Mouse (Mus musculus) granulocyte monocyte progenitor cell, adult 5-6 weeks (primary cell): ENCODE measurements around the gene Fxyd7. TPM values are rescaled to one million over a fixed set of nuclear protein-coding genes. Genes with fewer than 3 reads are reported as not detected.

Source experiments
- ATAC-seq: replicated peaks from 2 replicates; pipeline ENCODE4 v1.8.0; 2016; ENCODE audit warnings: mild to moderate bottlenecking, moderate TSS enrichment, inconsistent platforms; ENCODE audit not compliant: poor library complexity, severe bottlenecking
- total RNA-seq, 2 experiments: library from RNA; stranded (forward) in 1 of 2; stranded (reverse) in 1 of 2; fragments of 200-712, 200-1000 nt in 1 of 2; fragments of >200 nt in 1 of 2; fragmentation: Nextera tagmentation in 1 of 2; gene quantifications; 2 replicates each; pipeline ENCODE4 v1.2.3; 2014 to 2017

The Fxyd7 gene
- total RNA-seq, 2 experiments from 2014 or later = not detected

DNA sequence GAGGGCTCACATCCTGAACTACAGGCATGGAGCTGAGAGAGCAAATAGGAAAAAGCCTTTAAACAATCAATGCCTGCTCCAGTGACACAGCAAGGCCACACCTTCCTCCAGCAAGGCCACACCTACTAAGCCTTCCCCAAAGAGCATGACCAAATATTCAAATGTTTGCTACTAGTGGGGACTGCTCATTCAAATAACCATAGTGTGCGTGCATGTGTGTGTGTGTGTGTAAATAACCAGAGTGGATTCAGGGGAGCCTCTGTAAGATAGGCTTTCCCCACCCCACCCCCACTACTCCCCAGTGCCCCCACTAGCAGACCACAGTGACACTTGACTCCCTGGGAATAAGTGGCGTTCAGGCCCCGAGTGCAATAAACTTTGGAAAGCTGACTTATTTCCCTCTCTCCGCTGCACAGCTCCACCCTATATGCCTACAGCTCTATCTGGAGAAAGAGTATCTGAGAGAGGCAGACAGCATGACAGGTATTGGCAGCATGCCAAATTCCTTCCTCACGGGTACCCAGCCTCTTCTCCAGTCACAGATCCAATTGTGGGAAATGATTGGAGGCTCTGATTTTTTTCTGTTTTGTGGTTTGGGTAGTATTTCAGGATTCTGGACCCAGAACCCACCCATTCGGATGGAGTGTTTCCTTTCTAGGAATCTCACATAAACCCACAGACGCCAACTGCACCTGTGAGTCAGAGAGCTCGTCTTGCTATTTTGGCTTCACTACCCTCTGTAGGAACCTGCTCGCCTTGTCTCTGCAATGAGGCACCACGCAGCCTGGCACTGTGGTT lies 34.0 kb downstream of the Fxyd7 start:
- ATAC-seq = no peak

DNA sequence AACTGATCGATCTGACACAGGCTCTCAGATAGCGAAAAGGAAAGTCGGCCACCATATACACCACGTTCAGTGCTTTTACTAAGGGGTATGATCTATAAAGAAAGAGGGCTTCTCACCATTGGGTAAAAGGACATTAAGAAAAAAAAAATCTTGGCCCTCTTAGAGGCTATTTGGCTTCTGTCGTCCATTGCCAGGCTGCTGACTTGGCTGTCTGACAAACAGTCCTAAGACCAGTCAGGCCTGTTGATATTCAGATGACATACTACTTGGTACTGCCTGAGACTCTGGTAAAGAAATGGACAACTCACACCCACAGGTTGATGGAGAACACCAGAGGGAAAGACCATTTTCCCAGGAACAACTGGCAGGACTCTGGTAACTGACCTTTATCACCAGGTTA lies 38.3 kb downstream of the Fxyd7 start:
- no peak for ATAC-seq

DNA sequence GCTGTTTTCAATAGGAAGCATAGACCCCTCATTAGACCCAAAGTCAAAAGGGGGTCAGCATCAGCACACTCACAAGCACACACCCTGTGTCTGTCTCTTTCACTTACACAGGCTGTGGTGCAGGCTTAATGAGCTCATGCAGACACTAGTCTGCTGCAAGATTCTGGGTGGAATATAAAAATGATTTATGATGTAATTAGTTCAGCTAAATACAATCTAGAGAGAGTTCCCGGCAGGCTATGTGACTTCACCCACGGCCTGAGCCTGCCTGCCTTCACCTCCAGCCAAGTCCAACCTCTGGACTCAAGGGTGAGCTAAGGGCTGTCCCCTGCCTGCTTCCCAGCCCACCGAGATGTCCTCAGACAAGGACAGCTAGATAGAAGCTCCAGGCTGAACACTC lies 42.4 kb downstream of the Fxyd7 start:
- no peak for ATAC-seq

DNA sequence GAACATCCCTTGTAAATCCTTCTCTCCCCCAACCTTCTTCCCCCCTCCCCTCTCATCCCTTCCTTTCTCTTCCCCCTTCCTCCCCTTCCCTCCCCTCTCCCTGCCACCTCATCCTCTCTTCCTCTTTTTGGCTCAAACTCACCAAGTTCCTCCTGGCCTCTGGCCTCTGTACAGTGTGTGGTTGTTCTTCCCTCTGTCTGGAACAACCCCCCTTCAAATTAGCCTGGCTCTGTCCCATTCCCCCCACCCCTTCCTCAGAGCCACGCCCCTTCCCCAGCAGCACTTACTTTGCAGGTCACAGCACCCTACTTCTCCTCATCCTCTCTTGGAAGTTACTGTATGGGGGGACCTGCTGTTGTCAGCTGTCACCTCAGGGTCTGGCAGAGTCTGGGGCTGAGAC lies 43.1 kb downstream of the Fxyd7 start:
- peak; percentile 89 for ATAC-seq

DNA sequence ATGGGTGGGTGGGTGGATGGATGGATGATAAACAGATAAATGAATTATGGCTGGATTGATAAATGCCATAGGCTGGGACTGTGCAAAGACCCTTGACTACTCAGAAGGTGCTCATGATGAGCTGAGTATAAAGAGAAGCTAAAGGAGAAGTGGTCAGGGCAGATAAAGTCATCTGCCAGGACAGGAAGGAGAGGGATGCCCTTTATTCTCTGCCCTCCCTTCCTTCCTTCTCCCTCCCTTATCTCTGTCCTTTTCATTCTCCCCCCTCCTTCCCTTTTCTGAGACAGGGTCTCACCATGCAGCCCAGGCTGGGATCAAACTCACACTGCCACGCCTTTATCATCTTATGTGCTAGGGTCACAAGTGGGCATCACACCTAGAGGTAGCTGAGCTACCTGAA lies 43.5 kb downstream of the Fxyd7 start:
- peak; percentile 59 for ATAC-seq

DNA sequence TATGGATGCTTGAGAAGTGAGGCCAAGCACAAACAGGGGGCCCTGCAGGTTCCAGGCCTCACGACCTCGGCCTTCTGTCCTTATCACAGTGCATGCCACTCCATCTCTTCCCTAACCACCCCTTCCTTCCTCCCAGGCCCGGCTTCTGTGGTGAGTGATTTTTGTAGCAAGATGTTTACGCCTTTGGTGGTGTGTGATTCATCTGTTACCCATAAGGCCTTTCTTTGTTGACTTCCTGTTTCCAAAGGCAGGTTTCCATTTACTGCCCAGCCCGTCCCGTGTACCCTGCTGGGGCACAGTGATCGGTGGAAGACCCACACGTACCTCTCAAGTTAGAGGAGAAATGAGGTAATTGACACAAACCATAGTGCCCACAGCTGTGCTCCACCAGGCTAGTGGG lies 48.6 kb downstream of the Fxyd7 start:
- peak; percentile 89 for ATAC-seq

DNA sequence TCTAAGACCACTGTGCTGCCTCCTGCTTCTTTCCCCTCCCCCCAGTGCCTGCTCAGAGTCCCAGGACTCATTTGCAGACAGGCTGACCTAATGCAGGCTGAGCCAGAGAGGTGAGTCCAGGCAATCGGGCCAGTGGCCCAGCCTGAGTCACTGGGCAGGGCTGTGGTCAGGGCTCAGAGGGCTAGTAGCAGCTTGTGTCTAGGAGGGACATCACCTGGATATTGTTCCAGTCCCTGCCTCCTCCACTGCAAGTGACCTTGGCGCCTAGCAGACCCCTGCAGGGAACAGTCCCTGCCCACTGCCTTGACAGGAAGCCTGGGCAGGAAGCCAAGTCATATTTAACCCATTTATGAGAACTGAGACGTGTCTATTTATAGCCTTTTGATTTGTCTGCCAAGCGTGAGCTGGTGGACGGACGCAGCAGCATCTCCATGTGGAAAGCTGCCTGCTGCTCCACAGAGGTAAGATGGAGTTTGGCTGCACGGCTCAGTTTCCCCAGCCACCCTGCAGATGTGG lies 50.7 kb downstream of the Fxyd7 start:
- peak; percentile 62 for ATAC-seq

DNA sequence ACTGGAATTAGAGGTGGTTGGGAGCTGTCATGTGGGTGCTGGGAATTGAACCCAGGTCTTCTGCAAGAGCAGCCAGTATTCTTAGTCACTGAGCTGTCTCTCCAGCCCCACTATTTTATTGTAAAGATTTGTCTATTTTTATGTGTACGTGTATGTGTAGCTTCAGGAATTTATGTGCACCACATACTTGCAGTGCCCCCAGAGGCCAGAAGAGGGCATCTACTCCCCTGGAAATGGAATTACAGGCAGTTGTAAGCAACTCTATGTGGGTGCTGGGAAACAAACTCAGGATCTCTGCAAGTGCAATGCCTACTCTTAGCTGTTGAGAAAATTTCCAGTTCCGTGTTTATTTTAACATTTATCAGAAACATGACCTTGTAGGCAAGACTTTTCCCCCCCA lies 54.8 kb downstream of the Fxyd7 start:
- ATAC-seq = no peak

DNA sequence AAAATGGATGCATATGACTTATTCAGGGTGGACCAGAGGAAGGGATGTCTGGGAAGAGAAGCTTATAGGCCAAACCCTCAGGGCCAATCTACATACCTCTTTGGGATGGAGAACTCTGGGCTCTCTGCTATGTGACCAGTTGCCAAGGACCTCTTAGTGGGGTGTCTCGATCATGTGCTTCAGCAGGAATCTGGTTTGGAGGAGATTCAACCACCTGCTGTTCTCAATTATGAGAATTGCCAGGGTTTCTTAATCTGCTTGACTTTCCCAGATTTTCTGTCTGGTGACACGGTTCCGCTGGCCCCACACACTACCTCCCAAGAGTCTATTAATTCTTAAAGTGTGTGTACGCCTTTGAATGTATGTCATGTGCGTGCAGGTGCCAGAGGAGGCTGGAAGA lies 57.3 kb downstream of the Fxyd7 start:
- ATAC-seq = no peak

Other genes with a start within 250 kb of the Fxyd7 start
- 6.5 and 17.9 TPM in 2 replicates for gene Ffar2, start 227.7 kb downstream of the Fxyd7 start, total RNA-seq (2014; fragmentation: Nextera tagmentation)
- gene Ffar2, start 227.7 kb downstream of the Fxyd7 start, total RNA-seq (2017) = 23.4 and 26.4 TPM in 2 replicates
- gene Ffar3, start 195.3 kb downstream of the Fxyd7 start, total RNA-seq (2014; fragmentation: Nextera tagmentation) = not detected in 2 replicates
- not detected in 2 replicates for gene Ffar3, start 195.3 kb downstream of the Fxyd7 start, total RNA-seq (2017)
- not detected in 2 replicates for gene Ffar1, start 189.9 kb downstream of the Fxyd7 start, total RNA-seq (2014; fragmentation: Nextera tagmentation)
- not detected in 2 replicates for gene Ffar1, start 189.9 kb downstream of the Fxyd7 start, total RNA-seq (2017)
- not detected in 2 replicates for gene Cd22, start 171.1 kb downstream of the Fxyd7 start, total RNA-seq (2014; fragmentation: Nextera tagmentation)
- gene Cd22, start 171.1 kb downstream of the Fxyd7 start, total RNA-seq (2017) = not detected in 2 replicates
- gene Mag, start 136.6 kb downstream of the Fxyd7 start, total RNA-seq (2014; fragmentation: Nextera tagmentation) = 0.81 TPM in 1 of 2 replicates, not detected in the other
- gene Mag, start 136.6 kb downstream of the Fxyd7 start, total RNA-seq (2017) = 0.46 TPM in 1 of 2 replicates, not detected in the other
- gene Hamp2, start 126.8 kb downstream of the Fxyd7 start, total RNA-seq (2014; fragmentation: Nextera tagmentation) = not detected in 2 replicates
- not detected in 2 replicates for gene Hamp2, start 126.8 kb downstream of the Fxyd7 start, total RNA-seq (2017)
- not detected in 2 replicates for gene Hamp, start 107.4 kb downstream of the Fxyd7 start, total RNA-seq (2014; fragmentation: Nextera tagmentation)
- not detected in 2 replicates for gene Hamp, start 107.4 kb downstream of the Fxyd7 start, total RNA-seq (2017)
- gene Usf2, start 94.7 kb downstream of the Fxyd7 start, total RNA-seq (2014; fragmentation: Nextera tagmentation) = 87.7 and 105 TPM in 2 replicates
- 103 and 128 TPM in 2 replicates for gene Usf2, start 94.7 kb downstream of the Fxyd7 start, total RNA-seq (2017)
- gene Lsr, start 78.0 kb downstream of the Fxyd7 start, total RNA-seq (2014; fragmentation: Nextera tagmentation) = not detected in 2 replicates
- gene Lsr, start 78.0 kb downstream of the Fxyd7 start, total RNA-seq (2017) = 0.10 and 0.22 TPM in 2 replicates
- gene Fam187b, start 77.7 kb downstream of the Fxyd7 start, total RNA-seq (2014; fragmentation: Nextera tagmentation) = not detected in 2 replicates
- not detected in 2 replicates for gene Fam187b, start 77.7 kb downstream of the Fxyd7 start, total RNA-seq (2017)
- 332 and 404 TPM in 2 replicates for gene Fxyd5, start 9.0 kb downstream of the Fxyd7 start, total RNA-seq (2014; fragmentation: Nextera tagmentation)
- 209 and 277 TPM in 2 replicates for gene Fxyd5, start 9.0 kb downstream of the Fxyd7 start, total RNA-seq (2017)
- gene Fxyd1, start 5.7 kb upstream of the Fxyd7 start, total RNA-seq (2014; fragmentation: Nextera tagmentation) = not detected in 2 replicates
- not detected in 2 replicates for gene Fxyd1, start 5.7 kb upstream of the Fxyd7 start, total RNA-seq (2017)
- gene Lgi4, start 7.9 kb upstream of the Fxyd7 start, total RNA-seq (2014; fragmentation: Nextera tagmentation) = not detected in 2 replicates
- not detected in 2 replicates for gene Lgi4, start 7.9 kb upstream of the Fxyd7 start, total RNA-seq (2017)
- gene Fxyd3, start 25.2 kb upstream of the Fxyd7 start, total RNA-seq (2014; fragmentation: Nextera tagmentation) = not detected in 2 replicates
- not detected in 2 replicates for gene Fxyd3, start 25.2 kb upstream of the Fxyd7 start, total RNA-seq (2017)
- 11.1 TPM in 1 of 2 replicates, not detected in the other for gene Hpn, start 63.8 kb upstream of the Fxyd7 start, total RNA-seq (2014; fragmentation: Nextera tagmentation)
- gene Hpn, start 63.8 kb upstream of the Fxyd7 start, total RNA-seq (2017) = not detected in 2 replicates
- not detected in 2 replicates for gene Scn1b, start 75.5 kb upstream of the Fxyd7 start, total RNA-seq (2014; fragmentation: Nextera tagmentation)
- not detected in 2 replicates for gene Scn1b, start 75.5 kb upstream of the Fxyd7 start, total RNA-seq (2017)
- gene Gramd1a, start 104.4 kb upstream of the Fxyd7 start, total RNA-seq (2014; fragmentation: Nextera tagmentation) = 59.3 and 77.5 TPM in 2 replicates
- 21.2 and 36.5 TPM in 2 replicates for gene Gramd1a, start 104.4 kb upstream of the Fxyd7 start, total RNA-seq (2017)
- gene Scgb2b2, start 239.0 kb upstream of the Fxyd7 start, total RNA-seq (2014; fragmentation: Nextera tagmentation) = not detected in 2 replicates
- not detected in 2 replicates for gene Scgb2b2, start 239.0 kb upstream of the Fxyd7 start, total RNA-seq (2017)
- not detected in 2 replicates for gene Scgb1b2, start 240.4 kb upstream of the Fxyd7 start, total RNA-seq (2014; fragmentation: Nextera tagmentation)
- gene Scgb1b2, start 240.4 kb upstream of the Fxyd7 start, total RNA-seq (2017) = not detected in 2 replicates